Mouse (Mus musculus) lung, postnatal 0 days (tissue): ENCODE data around the gene Tagln2.

Experiments used
- CTCF ChIP-seq: IDR thresholded peaks from 2 replicates; pipeline ENCODE4 v1.5.1; 2016; ENCODE audit warnings: antibody characterized with exemption, mild to moderate bottlenecking
- EP300 ChIP-seq: IDR thresholded peaks from 2 replicates; pipeline ENCODE4 v1.6.1; 2016; ENCODE audit warnings: antibody characterized with exemption, mild to moderate bottlenecking, control low read depth

GRCm38 (mm10) chr1:172523699-172524101 lies 23.9 kb downstream of the Tagln2 start:
- TF ChIP-seq EP300 (peak; percentile 80), CTCF (no peak)
